Mouse (Mus musculus): ENCODE results near the gene 1700025G04Rik.

1700025G04Rik gene

DNA sequence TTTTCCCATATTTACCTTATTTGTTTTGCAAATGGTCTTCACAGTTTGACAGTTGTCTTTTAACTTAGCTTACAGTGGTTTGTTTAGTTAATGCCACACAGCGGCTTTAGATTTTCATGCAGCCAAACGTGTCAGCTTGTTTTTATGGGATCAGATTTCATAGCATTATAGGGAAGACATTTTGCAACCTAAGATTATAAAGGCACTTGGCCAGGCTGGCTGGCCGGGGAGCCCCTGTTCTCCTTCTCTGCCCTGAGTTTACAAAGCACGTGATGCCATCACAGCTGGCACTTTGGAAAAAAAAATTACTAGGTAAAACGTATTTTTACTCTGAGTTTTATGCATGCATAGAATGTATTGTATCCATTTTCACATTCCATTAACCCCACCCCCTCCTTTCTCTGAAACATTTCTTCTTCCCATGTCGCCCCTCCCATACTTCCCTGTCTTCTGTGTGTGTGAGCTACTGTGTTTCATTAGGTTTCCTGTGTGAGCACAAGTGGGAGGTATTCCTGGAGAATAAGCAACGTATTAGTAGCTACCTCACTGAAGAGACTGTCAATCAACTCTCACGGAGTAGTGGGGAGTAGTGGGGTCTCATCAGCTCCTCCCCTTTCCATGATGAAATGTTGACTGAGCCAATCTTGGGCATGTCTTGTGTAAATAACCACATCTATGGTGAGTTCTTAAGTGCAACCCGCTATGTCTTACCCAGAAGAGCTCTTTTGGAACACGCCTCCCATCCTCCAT, 93.8 kb downstream of the 1700025G04Rik start:
- DNase-seq (ENCODE audit: low read depth, low spot score): no peak

DNA sequence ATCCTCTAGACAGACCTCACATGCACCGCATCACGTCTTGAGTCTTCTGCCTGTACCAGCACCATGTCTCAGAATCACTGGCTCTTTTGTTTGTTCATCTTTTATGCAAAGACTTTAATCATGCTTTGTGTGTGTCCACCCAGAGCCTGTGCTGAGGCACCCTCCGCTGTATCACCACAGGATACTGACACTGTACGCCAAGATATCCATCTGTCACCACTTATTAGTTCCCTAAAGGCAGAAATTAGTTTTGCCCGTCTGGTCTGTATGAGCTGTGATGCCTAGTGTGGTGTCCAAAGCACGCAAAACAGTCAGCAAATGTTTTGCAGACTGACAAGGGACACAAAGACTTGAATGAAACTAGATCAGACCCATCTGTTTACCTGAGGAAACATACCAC, 95.7 kb downstream of the 1700025G04Rik start:
- no peak for DNase-seq (ENCODE audit: low read depth, low spot score)

DNA sequence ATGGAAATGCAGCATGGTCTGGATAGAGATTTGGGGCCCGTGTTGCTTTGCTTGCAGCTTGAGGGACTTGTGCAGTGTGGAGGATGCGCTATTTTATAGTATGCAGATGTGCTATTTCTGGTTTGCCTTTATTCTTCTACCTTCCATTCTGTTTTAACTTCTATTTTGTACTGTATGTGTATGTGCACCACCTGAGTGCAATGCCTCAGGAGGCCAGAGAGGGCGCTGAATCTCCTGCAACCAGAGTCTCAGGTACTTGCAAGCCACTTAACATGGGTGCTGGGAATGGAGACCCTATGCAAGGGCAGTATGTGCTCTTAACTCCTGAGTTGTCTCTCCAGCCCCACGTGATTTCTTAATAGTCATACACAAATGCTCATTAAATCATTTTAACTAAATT, 98.4 kb downstream of the 1700025G04Rik start:
- no peak for DNase-seq (ENCODE audit: low read depth, low spot score)

DNA sequence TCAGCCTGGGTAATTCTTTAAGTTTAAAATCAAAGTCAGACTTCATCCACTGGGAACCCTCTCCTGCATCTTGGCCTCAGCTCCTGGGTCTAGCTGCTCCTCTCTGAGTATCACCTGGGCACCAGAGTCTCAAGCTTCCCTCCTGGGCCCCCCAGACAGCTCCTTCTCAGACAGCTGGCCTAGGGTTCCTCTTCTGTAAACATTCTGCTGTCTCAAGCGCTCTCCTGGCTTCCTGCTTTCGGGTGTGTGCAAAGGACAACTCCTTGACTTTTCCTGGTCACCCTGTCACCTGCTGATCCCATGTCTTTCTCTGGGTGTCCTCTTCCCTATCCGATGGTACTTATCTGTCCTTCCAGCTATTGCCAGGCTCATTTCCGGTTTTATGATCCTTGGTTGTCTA, 99.3 kb downstream of the 1700025G04Rik start:
- no peak for DNase-seq (ENCODE audit: low read depth, low spot score)

DNA sequence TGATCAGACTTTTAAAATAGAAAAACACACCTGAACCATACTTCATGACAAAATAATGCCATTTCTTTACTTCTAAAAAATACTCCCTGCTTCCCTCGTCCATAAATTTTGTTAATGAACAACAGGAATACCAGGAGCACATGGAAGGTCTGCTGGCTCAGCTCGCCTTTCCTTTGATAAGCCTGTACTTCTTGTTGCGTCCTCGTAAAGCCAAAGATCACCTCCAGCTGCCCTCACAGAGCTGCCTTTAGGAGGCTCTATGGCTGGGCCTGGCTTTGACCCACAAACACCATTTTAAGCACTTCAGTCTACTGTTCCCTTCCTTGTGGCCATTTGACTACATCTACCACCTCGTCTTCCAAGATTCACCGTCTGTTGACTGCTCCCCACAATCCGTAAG, 101.2 kb downstream of the 1700025G04Rik start:
- DNase-seq (ENCODE audit: low read depth, low spot score): no peak

DNA sequence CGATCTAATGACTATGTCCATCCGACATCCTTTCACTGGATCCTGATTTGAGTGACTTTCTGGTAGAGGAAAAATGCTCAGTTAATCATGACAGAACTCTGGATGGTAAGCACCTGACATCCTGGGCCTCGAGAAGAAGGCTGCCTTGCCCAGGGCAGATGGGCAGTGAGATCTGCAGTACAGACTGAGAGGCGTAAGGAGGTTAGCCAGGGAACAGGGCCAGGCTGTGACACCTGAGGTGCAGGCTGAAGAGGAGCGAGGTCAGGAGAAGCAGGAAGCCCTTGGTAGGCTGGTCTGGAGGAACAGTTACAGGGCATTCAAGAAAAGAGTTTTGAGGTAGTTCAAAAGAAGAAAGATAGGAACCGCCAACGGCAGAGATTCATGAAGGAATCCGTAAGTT, 101.9 kb downstream of the 1700025G04Rik start:
- peak; percentile 56 for DNase-seq (ENCODE audit: low read depth, low spot score)

DNA sequence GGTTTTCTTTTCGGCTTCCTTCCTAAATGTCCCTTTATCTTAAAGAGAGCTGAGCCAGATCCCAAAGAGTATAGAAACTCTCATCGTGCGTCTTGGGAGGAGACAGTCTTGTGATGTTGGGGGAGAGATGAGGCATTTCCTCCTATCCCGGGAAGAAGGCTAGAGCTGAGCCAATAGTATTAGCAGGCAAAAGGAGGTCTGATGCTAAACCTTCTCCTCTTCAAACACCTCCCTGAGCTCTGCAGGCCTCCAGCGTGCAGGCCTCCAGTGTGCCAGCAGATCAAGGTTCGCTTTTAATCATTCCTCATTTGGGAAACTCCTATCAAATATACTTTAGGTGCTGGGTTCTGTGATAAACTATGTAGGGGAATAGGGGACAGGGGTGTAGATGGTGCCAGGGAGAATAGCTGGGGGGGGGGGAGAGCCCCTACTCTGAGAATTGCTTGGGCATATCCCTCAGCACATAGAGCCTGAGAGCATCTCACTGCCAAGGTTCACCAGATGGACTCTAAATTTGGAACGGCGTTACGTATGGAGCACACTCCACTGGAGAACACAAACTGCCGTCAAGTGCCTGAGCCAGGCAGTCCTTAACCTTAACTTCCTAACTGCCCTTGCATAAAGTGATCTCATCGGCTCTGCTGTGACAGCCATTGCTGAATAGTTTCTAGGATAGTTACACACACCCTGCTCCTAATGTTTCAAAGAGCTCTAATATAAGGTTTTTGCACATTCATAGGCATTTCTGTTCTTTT, 103.7 kb downstream of the 1700025G04Rik start:
- peak; percentile 82 for DNase-seq (ENCODE audit: low read depth, low spot score)

DNA sequence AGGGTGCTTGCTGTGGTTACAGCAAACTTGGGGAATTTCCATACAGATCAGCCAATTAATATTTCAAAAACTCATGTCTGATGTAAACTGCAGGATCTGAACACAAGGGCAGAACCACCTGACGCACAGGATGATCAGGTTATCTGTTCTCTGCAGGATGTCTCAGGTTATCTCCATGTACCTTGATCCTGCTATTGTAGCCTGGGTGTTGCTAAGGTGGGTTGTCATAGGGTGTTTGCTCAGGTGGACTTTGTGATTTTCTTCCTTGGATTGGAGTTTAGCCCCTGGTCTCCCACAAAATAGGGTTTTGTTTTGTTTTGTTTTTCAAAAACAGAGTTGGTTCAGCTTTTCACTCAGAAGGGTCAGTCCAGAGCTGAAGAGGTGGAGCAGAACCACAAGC, 104.9 kb downstream of the 1700025G04Rik start:
- no peak for DNase-seq (ENCODE audit: low read depth, low spot score)

DNA sequence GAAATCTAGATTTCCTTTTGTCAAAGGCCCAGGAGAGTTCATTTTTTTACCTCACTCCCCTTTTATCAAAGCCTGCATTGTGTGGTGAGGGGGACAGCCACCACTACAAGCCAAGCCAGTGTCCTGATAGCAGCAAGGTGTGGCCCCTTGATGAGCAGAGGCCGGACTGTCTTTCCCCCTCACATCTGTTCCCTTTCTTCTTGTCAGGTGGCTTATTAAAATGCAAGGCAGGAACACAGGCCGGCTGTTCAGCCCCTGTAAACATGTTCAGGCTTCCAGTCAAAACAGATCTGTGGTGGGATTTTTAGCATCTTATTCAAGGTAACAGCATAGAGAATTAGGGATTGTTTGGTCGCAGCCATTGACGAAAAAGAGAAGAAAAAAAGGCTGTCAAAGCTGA, 105.9 kb downstream of the 1700025G04Rik start:
- no peak for DNase-seq (ENCODE audit: low read depth, low spot score)

DNA sequence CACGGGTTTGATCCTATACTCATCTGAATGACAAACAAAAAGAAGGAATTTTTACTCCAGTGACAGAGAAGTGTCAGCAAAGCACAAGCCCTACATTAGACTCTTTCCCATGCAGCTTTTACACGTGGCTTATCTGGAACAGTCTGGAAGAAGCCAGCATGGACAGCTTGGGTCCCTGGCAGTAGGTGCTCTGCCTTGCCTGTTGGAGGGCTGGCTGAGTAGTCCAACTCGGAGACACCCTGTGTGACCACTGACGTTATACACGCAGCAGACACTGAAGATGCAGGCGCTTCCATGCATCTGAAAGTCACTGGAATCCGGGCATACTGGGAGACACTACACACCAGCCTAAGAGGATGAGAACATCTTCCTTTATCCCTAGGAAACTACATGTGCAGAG, 109.4 kb downstream of the 1700025G04Rik start:
- DNase-seq (ENCODE audit: low read depth, low spot score): no peak

DNA sequence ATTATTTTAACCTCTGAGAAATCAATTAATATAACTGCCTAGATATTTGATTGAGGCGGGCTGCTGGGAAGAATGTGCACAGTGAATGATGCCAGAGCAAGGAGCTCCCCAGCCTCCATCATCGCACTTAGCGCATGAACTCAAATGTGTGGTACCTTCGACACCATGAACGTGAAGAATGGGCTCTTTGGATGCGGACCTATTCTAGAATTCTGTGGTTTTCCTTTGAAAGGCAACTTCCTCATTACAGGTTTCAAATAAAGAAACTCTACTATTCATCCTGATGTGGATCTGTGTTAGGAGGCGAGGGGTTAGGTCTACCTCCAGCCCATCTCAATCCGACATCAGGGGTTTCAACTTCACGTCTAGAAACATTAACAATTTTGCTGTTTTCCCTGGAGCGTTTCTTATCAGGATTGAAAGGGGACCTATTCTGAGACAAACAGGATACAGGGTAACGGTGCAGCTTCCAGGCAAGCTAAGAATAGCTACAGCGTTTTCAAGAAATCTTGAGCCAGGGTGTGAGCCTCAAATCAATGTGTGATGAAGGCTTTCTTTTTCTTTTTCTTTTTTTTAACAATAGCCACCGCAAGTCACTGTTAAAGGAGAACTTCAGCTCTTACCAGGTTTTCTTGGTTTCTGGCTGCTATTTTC, 110.0 kb downstream of the 1700025G04Rik start:
- DNase-seq (ENCODE audit: low read depth, low spot score): no peak

DNA sequence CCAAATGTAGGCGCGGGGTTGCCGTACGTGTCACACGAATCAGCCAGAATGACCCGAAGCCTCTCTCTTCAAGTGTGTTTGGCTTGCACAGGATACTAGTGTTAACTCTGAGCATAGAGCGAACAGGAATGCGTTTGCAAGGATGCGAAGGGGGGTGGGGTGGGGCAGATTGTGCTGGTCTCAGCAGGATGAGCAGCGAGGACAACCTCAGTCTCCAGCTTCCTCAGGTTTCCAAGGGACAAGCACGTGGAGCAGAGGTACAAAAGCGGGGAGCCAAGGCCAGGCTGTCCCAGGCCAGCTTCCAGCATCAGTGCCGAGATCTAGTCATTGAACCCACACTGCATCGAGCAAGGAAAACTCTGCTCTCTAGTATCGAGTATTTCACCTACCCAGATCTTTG, 111.2 kb downstream of the 1700025G04Rik start:
- DNase-seq (ENCODE audit: low read depth, low spot score): peak; percentile 81

DNA sequence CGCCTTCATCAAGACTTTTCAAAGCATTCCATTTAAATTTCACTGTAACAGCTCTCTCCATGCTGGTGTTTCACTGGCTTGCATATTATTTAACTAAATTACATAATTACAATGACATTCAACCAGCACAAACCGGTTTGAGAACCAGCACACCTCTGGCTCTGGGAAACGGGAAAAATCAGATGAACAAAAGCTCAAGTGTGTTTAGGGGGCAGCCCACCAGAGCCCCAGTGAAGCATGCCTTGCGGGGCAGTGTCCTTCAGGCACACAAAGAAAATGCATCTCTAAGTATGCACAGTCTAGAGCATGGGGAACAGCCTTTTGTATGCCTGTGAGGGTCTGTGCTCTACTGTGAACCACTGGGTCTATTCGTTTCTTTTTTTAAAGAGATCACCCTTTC, 112.3 kb downstream of the 1700025G04Rik start:
- DNase-seq (ENCODE audit: low read depth, low spot score): no peak

DNA sequence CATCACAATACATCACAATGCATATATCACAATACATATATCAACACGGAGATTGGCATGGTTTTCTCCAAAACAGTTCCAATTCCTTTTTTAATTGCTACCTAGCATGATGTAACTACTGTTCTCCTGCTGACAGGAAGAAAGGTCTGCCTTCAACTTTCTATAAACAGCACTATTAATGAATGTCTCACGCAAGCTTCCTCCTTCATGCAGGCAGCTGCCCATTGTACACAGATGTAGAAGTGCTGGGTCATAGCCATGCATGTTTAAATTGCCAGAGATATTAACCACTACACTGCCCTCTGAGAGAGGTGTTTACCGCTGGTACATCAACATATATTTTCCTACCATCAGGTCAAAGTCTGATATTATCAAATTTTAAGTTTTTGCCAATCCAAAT, 113.1 kb downstream of the 1700025G04Rik start:
- DNase-seq (ENCODE audit: low read depth, low spot score): no peak

DNA sequence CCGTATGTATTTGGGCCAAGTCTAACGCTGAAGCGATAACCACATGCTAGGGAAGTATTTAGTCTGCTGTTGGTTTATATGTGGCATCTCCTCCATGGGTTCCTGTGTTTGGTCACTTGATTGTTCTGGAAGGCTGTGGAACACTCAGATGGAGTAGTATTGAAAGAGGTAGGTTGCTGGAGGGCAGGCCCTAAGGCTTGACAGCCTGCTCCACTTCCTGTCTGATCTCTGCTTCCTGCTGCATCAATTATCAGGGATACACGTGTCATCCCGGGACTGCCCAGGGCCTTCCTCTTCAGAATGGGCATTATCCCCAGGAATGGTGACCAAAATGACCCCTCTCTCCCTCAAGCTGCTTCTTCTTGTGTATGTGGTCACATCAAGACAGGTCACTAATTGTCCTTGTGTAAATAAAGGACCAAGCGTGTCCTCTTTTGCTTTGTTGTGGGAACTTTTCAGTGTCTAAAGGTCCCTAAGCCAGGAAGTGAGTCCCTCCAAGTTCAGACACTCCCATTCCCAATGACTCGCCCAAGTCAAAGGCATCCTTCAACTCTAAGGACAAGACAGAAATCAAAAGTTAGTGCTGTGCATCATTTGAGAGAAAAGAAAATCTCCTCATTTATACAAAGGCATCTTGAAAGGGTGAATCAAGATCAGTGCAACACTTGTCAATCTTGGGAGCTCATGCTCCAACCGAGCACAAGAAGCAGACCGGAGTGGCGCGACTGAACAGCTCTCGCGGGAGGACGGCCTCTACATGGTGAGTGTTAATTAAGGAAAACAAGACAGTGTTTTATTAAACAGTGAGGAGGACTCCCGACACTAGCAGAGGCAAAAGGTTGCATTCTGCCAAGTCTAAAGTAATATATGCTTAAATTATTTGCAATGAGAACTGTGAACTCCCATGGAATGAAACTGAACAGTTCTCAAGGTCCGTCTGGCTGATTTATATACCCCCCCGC, 114.2 kb downstream of the 1700025G04Rik start:
- no peak for DNase-seq (ENCODE audit: low read depth, low spot score)

DNA sequence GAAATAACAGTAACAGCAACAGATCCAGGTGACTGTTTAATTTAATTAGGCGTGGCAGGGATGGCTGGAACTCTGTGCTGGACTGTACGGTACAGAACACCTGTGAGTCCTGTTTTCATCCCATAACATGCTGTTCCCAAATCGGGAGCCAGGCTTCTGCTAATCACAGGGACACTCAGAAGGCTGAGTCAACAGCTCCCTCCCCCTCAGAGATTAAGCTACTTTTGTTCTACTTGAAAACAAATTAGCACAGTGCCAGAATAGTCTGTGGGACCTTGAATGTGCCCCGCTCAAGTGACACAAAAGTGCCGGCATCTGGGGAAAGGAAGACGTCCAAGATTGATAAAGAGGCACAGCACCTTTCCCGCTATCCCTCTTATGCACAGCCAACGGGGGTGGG, 115.0 kb downstream of the 1700025G04Rik start:
- no peak for DNase-seq (ENCODE audit: low read depth, low spot score)

DNA sequence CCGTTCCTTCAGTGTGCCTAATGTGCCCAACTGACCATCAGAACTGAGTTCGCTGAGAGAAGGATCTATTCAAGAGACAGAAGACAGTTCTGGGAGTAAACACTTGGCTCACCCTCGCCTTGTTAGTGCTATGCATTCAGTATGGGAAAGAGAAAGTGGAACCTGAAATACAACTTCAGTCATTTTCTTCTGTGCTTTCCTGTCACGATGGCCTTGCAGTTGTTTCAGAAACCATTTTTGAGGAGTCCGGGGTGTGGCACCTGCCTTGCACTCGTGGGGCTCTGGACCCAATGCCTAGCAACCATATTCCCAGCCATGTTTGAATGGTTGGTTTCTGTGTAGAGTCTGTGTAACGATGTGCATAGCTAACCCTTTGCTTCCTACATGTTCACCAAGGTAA, 115.5 kb downstream of the 1700025G04Rik start:
- DNase-seq (ENCODE audit: low read depth, low spot score): no peak

DNA sequence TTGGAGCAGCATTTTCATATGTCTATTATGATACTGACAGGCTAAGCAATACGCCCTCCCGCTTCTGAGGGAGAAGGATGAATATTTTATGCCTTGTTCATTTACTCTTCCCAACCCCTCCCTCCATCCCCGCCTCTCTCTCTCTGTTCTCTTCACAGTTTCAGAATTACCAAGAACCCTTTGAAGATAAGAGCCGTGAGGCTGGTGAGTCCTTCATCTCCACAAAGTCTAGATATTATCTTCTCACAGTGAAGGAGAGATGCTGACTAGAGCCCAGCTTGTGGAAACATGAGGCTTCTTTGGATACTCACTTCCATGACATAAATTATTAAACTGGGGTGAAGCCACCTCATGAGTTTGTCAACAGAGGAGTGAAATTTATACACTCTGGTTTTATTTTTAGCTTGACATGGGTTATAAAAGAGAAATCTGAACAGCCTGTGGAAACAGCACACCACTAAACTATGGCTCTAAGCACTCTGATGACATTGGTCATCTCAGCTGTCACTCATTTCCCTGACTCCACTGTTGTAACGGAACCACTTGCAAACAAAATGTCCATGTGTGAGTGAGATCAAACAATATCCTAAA, 116.7 kb downstream of the 1700025G04Rik start:
- DNase-seq (ENCODE audit: low read depth, low spot score): peak; percentile 88

DNA sequence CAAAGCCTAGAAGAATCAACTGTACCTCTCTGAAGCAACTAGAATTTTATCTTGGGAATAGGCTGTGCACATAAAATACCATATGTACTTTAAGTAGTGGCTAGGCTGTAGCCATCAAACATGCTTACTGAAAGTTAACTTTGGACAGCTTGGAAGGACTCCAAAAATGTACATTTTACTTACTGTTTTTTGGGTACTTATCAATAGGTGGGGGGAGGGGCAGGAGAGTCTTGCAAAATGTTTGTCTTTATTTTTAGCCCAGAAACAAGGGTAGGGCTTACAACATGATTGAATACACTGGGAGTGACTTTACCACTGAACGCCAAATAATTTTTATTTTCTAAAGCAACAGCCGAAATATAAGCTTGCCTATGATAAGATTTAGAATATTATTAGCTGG, 118.3 kb downstream of the 1700025G04Rik start:
- DNase-seq (ENCODE audit: low read depth, low spot score): no peak

DNA sequence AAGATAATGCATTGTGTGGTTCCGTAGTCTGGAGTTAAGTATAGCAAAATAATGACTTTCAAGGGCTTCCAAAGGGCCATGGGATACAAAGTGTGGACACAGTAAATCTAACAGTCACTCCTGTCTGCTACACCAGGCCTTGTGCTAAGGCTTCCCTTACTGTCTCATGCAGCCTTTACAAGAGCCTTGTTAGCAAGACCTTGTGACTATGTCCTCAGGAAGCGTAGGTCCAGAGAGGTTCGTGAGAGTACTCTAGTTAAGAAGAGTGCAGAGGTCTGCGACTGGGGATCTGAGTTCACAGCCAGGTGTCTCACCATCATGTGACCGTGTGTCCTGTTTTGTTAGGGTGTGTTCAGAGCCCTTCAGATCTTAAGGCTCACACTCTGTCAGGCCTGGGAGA, 121.8 kb downstream of the 1700025G04Rik start:
- no peak for DNase-seq (ENCODE audit: low read depth, low spot score)

DNA sequence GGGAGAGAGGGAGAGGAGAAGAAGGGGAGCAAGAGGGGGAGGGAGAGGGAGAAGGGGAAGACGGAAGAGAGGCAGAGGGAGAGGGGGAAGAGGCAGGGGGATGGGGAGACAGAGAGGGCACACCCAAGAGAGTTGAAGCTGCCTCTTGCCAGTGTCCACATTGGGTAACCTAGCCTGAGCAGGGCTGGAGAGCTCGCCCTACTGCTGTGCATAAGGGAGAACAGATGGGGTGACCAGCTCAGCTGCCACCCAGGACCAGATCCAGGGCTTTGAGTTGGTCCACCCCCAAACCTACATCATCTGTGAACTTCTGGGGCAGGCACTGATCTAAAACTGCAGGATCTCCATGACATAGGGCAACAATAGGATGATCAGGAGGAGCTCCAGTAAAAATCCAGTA, 125.1 kb downstream of the 1700025G04Rik start:
- no peak for DNase-seq (ENCODE audit: low read depth, low spot score)

All from skeletal muscle tissue, adult 2 months (tissue).